Mouse (Mus musculus): ENCODE measurements around the gene Kbtbd4. TPM values are rescaled to one million over a fixed set of nuclear protein-coding genes. Genes with fewer than 3 reads are reported as not detected.
A peak's percentile ranks its signal among the peaks of the same experiment; 100 is the strongest.

The Kbtbd4 gene
- polyA plus RNA-seq, 1 experiment from 2014 or later = 29.7 TPM

DNA sequence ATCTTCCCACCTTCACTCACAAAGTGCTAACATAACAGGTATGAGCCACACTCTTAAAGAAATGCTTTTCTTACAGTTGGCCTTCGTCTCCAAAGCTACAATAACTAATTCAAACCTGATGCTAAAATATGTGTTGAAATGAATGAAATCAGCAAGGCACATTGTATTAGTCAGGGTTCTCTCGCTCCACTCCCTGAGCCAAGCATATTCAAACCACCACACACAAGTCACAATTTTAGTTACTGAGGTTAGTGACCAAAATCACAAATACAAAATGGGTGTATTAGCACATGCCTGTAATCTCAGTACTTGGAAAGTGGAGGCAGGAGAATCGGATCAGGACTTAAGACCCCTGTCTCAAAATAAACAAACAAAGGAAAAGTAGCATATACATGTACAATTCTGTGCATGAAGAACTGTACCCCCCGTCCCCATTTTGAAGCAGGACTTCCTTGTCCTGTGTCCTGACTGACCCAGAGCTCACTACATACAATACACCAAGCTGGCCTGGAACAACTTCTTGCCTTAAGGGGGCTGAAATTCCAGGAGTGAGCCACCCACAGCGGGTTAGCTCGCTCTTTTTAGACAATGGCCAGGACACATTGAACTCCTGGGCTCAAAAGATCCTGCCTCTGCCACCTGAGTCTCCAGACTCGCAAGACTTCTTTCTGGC is 12.2 kb downstream of the Kbtbd4 start:
- H3K4me3 ChIP-seq (replicated peaks; ENCODE audit: low read length) = peak overlapping the region; percentile 79
- H3K27ac ChIP-seq (ENCODE audit: low read length) = peak overlapping the region; percentile 96
- 21% methylated on average over 7 of the region's 7 CpGs for WGBS
- no peaks in the 10 kb centered on the region for H3K36me3 ChIP-seq (ENCODE audit: control insufficient read depth, insufficient read depth, low read length)
- H3K27me3 ChIP-seq (ENCODE audit: control insufficient read depth, insufficient read depth, low read length) = no peaks in the 10 kb centered on the region
- H3K9ac ChIP-seq (ENCODE audit: low read length) = peak overlapping the region; percentile 99
- H3K4me1 ChIP-seq (ENCODE audit: control insufficient read depth, insufficient read depth, low read length) = peaks cover 12% of the 10 kb centered on the region
- H3K4me2 ChIP-seq (ENCODE audit: low read depth, low read length) = peak overlapping the region; percentile 91
- H3K9me3 ChIP-seq (replicated peaks; ENCODE audit: control insufficient read depth, low read length) = no peaks in the 10 kb centered on the region
- ATAC-seq (ENCODE audit: insufficient read depth, low FRiP score) = no peak

DNA sequence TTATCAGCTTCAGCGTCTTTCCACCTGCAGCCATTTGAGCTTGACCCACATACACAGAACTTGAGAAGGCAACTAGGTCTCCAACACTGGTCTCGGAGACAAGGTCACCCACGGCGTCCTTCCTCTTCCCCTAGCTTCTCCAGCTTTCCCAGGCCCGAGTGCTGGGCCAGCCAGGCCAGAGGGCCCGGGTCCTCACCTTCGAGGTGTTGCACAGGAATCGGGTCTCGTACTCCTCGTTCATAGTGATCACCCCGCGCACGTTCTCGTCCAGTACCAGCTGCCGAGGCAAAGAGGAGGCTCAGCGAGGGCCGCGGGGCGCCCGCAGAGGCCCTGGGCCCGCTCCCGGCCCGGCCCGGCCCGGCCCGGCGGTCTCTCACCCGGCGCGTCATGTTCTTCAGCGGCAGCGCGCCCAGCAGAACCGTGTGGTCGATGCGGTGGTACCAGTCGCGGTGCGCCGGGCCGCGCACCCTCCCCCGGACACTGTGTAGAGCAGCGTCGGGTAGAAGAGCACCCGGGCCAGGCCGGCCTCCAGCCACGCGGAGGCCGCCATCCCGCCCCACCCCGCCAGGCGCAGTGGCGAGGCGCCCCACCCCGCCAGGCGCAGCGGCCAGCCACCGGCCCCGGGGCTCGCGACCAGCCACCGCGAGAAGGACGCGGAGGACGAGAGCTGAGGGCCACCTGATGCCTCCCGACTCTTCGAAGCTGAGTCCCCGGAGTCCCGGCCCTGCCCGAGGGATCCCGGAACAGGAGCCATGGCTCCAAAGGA is 12.9 kb downstream of the Kbtbd4 start:
- H3K9me3 ChIP-seq (replicated peaks; ENCODE audit: control insufficient read depth, low read length) = no peaks in the 10 kb centered on the region
- under 1% methylated on average over 73 of the region's 73 CpGs for WGBS
- peak overlapping the region; percentile 91 for H3K4me2 ChIP-seq (ENCODE audit: low read depth, low read length)
- no peaks in the 10 kb centered on the region for H3K27me3 ChIP-seq (ENCODE audit: control insufficient read depth, insufficient read depth, low read length)
- H3K4me3 ChIP-seq (replicated peaks; ENCODE audit: low read length) = peak overlapping the region; percentile 79
- H3K27ac ChIP-seq (ENCODE audit: low read length) = peak overlapping the region; percentile 96
- peaks cover 12% of the 10 kb centered on the region for H3K4me1 ChIP-seq (ENCODE audit: control insufficient read depth, insufficient read depth, low read length)
- ATAC-seq (ENCODE audit: insufficient read depth, low FRiP score) = peak; percentile 85
- peak overlapping the region; percentile 99 for H3K9ac ChIP-seq (ENCODE audit: low read length)
- no peaks in the 10 kb centered on the region for H3K36me3 ChIP-seq (ENCODE audit: control insufficient read depth, insufficient read depth, low read length)

DNA sequence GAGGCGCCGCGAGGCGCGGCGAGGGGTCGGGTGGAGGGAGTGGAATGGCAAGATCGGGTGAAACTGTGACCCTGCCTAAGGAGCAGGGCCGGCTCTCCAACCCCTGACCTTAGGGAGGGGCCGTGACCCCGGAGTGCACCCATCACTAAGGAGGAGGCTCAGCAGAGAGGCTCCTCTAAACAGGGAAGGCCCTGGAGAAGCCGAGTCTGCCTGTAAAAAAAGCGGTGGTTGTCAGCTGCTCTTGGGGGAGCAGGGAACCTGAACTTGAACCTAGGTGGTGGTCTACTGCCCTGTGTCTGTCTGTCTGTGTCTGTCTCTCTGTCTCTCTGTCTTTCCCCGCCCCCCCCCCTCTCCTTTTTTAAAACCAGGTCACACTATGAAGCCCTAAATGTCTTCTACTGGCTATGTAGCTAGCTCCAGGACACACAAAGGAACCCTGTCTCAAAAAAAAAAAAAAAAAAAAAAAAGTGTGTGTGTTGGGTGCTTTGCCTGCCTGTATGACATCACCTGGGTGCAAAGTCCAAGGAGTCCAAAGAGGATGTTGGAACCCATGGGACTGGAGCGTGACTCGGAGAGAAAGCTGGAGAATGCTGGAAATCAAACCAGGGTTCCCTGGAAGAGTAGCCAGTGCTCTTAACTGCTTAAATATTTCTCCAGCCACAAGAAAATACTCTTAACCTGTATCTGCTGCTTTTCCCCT is 13.6 kb downstream of the Kbtbd4 start:
- peaks cover 12% of the 10 kb centered on the region for H3K4me1 ChIP-seq (ENCODE audit: control insufficient read depth, insufficient read depth, low read length)
- H3K27ac ChIP-seq (ENCODE audit: low read length) = peak overlapping the region; percentile 96
- peak; percentile 69 for ATAC-seq (ENCODE audit: insufficient read depth, low FRiP score)
- 7% methylated on average over 15 of the region's 16 CpGs for WGBS
- H3K4me3 ChIP-seq (replicated peaks; ENCODE audit: low read length) = peak overlapping the region; percentile 79
- no peaks in the 10 kb centered on the region for H3K36me3 ChIP-seq (ENCODE audit: control insufficient read depth, insufficient read depth, low read length)
- no peaks in the 10 kb centered on the region for H3K27me3 ChIP-seq (ENCODE audit: control insufficient read depth, insufficient read depth, low read length)
- H3K9me3 ChIP-seq (replicated peaks; ENCODE audit: control insufficient read depth, low read length) = no peaks in the 10 kb centered on the region
- H3K9ac ChIP-seq (ENCODE audit: low read length) = peak overlapping the region; percentile 99
- peak overlapping the region; percentile 91 for H3K4me2 ChIP-seq (ENCODE audit: low read depth, low read length)

DNA sequence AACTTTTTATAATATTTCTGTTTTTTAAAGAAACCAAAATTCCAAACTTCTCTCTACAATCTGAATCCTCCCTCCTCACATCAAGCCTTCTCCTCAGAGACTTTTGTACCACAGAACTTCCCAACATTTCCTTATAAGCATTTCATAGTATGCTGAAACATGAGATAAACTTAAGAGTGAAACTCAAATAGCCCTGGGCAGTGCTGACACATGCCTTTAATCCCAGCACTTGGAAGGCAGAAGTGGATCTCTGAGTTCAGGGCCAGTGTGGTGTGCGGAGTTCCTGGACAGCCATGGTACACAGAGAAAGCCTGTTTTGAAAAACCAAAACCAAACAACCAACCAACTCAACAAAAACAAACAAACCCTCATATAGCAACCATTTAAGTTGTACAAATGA is 16.6 kb downstream of the Kbtbd4 start:
- 77% methylated on average over 1 of the region's 1 CpGs for WGBS

DNA sequence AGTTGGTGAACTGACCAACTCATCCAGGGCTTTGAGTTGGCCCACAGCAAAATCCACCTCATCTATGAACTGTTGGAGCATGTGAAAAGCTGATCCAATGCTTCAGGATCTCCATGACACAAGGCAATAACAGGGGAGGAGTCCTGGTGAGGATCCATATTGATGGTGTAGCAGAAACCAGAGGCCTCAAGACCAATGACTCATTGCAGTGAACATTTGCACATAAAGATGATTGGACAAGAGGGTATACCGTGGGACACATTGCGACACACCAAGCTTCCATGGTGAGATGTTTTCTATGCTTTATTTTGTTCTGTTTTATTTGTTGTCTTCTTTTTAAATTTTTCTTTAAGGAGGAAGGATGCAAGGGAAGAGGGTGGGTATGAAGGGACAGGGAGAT is 18.1 kb downstream of the Kbtbd4 start:
- Histone ChIP-seq H3K4me2 (ENCODE audit: low read depth, low read length) (no peak overlapping the region), H3K36me3 (ENCODE audit: control insufficient read depth, insufficient read depth, low read length) (no peaks in the 10 kb centered on the region), H3K9ac (ENCODE audit: low read length) (no peak overlapping the region), H3K9me3 (replicated peaks; ENCODE audit: control insufficient read depth, low read length) (no peaks in the 10 kb centered on the region), H3K4me3 (replicated peaks; ENCODE audit: low read length) (no peak overlapping the region), H3K27ac (ENCODE audit: low read length) (no peak overlapping the region), H3K27me3 (ENCODE audit: control insufficient read depth, insufficient read depth, low read length) (no peaks in the 10 kb centered on the region), H3K4me1 (ENCODE audit: control insufficient read depth, insufficient read depth, low read length) (no peaks in the 10 kb centered on the region; the same call in 1 of the 2 replicates)
- WGBS = 88% methylated on average over 2 of the region's 2 CpGs
- ATAC-seq (ENCODE audit: insufficient read depth, low FRiP score) = no peak

More for the DNA sequence above, 16.6 kb downstream of the Kbtbd4 start:
- ATAC-seq (ENCODE audit: insufficient read depth, low FRiP score) = no peak
- Histone ChIP-seq H3K4me1 (ENCODE audit: control insufficient read depth, insufficient read depth, low read length) (peaks cover 5% of the 10 kb centered on the region), H3K27me3 (ENCODE audit: control insufficient read depth, insufficient read depth, low read length) (no peaks in the 10 kb centered on the region), H3K9me3 (replicated peaks; ENCODE audit: control insufficient read depth, low read length) (no peaks in the 10 kb centered on the region), H3K27ac (ENCODE audit: low read length) (peak overlapping the region; percentile 18; the same call in 1 of the 2 replicates), H3K4me3 (replicated peaks; ENCODE audit: low read length) (no peak overlapping the region), H3K4me2 (ENCODE audit: low read depth, low read length) (no peak overlapping the region), H3K36me3 (ENCODE audit: control insufficient read depth, insufficient read depth, low read length) (no peaks in the 10 kb centered on the region), H3K9ac (ENCODE audit: low read length) (no peak overlapping the region)

DNA sequence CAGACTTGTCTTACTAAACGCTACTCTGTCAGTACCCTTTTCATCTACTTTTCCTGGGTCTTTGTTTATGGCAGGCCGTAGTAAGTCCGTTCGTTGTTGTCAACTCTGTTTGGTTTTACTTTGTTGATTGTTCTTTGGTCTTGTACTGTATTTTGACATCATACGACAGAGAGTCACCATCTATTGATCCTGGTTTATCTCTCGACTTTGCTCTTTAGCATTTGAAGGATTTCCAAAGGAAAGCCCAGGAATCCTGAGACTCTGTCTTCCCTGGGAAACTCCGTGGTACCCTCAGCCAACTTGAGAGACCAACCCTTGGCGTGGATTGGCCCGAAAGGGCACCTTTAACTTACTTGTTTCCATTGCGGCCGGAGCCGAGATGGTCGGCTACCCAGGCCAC is 24.0 kb downstream of the Kbtbd4 start:
- no peak for ATAC-seq (ENCODE audit: insufficient read depth, low FRiP score)
- no peak overlapping the region for H3K4me3 ChIP-seq (replicated peaks; ENCODE audit: low read length)
- H3K9ac ChIP-seq (ENCODE audit: low read length) = no peak overlapping the region
- H3K4me1 ChIP-seq (ENCODE audit: control insufficient read depth, insufficient read depth, low read length) = no peaks in the 10 kb centered on the region
- WGBS = 79% methylated on average over 13 of the region's 13 CpGs
- H3K27ac ChIP-seq (ENCODE audit: low read length) = no peak overlapping the region
- no peaks in the 10 kb centered on the region for H3K36me3 ChIP-seq (ENCODE audit: control insufficient read depth, insufficient read depth, low read length)
- H3K9me3 ChIP-seq (replicated peaks; ENCODE audit: control insufficient read depth, low read length) = no peaks in the 10 kb centered on the region
- no peaks in the 10 kb centered on the region for H3K27me3 ChIP-seq (ENCODE audit: control insufficient read depth, insufficient read depth, low read length)
- no peak overlapping the region for H3K4me2 ChIP-seq (ENCODE audit: low read depth, low read length)

DNA sequence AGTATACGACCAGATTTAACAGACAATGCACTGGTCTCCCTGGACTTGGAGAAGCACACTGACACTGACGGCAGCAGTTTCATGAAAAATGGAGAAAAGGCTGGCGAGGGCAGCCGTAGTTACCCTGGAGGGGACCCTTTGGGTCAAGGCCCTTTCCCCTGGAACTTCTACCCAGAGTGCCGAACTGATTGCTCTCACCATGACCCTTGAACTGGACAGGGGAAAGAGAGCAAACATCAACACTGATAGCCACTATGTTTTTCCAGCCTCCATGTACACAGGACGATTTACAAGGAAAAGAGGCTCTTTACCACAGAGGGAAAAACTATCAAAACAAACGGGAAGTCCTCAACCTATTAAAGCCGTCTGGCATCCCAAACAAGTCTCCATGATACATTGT is 27.3 kb downstream of the Kbtbd4 start:
- no peaks in the 10 kb centered on the region for H3K36me3 ChIP-seq (ENCODE audit: control insufficient read depth, insufficient read depth, low read length)
- no peak overlapping the region for H3K4me3 ChIP-seq (replicated peaks; ENCODE audit: low read length)
- ATAC-seq (ENCODE audit: insufficient read depth, low FRiP score) = no peak
- WGBS = 42% methylated on average over 8 of the region's 8 CpGs
- H3K9me3 ChIP-seq (replicated peaks; ENCODE audit: control insufficient read depth, low read length) = no peaks in the 10 kb centered on the region
- H3K4me2 ChIP-seq (ENCODE audit: low read depth, low read length) = no peak overlapping the region
- no peak overlapping the region for H3K9ac ChIP-seq (ENCODE audit: low read length)
- H3K27ac ChIP-seq (ENCODE audit: low read length) = no peak overlapping the region
- no peaks in the 10 kb centered on the region for H3K27me3 ChIP-seq (ENCODE audit: control insufficient read depth, insufficient read depth, low read length)
- H3K4me1 ChIP-seq (ENCODE audit: control insufficient read depth, insufficient read depth, low read length) = no peaks in the 10 kb centered on the region

DNA sequence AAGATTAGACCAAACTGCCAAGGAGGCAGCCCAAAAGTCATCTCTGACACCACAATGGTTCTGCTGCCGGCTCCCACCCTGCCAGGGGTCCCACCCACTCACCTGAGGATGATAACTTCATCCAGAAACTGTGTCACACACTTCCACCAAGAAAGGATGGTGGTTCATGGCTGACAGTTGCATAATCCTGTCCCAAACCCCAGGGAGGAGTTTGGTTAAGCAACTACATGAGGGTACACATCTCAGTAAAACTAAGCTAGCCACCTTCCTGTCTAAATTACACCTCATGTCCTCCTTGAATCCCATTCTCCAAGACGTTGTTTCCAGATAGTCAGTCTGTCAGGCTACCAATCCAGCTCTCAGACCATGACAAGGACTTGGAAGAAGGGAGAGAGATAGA is 27.7 kb downstream of the Kbtbd4 start:
- Histone ChIP-seq H3K4me1 (ENCODE audit: control insufficient read depth, insufficient read depth, low read length) (no peaks in the 10 kb centered on the region), H3K4me2 (ENCODE audit: low read depth, low read length) (no peak overlapping the region)

DNA sequence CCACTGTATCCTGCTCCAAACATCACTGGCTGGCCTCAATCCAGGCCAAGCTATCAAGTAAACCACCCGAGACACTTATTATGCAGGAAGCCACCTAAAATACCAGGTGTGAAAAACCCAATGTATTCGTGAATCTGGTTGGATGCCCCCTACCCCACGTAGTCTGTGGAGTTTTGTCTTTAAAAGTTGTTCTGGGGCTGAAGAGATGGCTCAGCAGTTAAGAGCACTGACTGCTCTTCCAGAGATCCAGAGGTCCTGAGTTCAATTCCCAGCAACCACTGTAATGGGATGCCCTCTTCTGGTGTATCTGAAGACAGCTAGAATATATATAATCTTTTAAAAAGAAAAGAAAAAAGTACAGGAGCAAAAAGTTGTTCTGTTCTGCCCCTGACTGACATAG is 33.8 kb downstream of the Kbtbd4 start:
- Histone ChIP-seq H3K36me3 (ENCODE audit: control insufficient read depth, insufficient read depth, low read length) (no peaks in the 10 kb centered on the region), H3K9ac (ENCODE audit: low read length) (no peak overlapping the region), H3K27ac (ENCODE audit: low read length) (no peak overlapping the region), H3K27me3 (ENCODE audit: control insufficient read depth, insufficient read depth, low read length) (no peaks in the 10 kb centered on the region), H3K9me3 (replicated peaks; ENCODE audit: control insufficient read depth, low read length) (no peaks in the 10 kb centered on the region), H3K4me3 (replicated peaks; ENCODE audit: low read length) (no peak overlapping the region), H3K4me1 (ENCODE audit: control insufficient read depth, insufficient read depth, low read length) (peaks cover 10% of the 10 kb centered on the region), H3K4me2 (ENCODE audit: low read depth, low read length) (no peak overlapping the region)
- 73% methylated on average over 3 of the region's 3 CpGs for WGBS
- no peak for ATAC-seq (ENCODE audit: insufficient read depth, low FRiP score)

More for the DNA sequence above, 27.7 kb downstream of the Kbtbd4 start:
- H3K9ac ChIP-seq (ENCODE audit: low read length) = no peak overlapping the region
- H3K4me3 ChIP-seq (replicated peaks; ENCODE audit: low read length) = no peak overlapping the region
- WGBS = 54% methylated on average over 2 of the region's 2 CpGs
- no peak for ATAC-seq (ENCODE audit: insufficient read depth, low FRiP score)
- no peaks in the 10 kb centered on the region for H3K36me3 ChIP-seq (ENCODE audit: control insufficient read depth, insufficient read depth, low read length)
- H3K27me3 ChIP-seq (ENCODE audit: control insufficient read depth, insufficient read depth, low read length) = no peaks in the 10 kb centered on the region
- H3K27ac ChIP-seq (ENCODE audit: low read length) = no peak overlapping the region
- no peaks in the 10 kb centered on the region for H3K9me3 ChIP-seq (replicated peaks; ENCODE audit: control insufficient read depth, low read length)

Data from stomach, embryonic 16.5 days (tissue).